Mouse (Mus musculus) hindbrain, postnatal 0 days (tissue): ENCODE measurements around the gene C1qtnf4. TPM values are rescaled to one million over a fixed set of nuclear protein-coding genes. Genes with fewer than 3 reads are reported as not detected.
A peak's percentile ranks its signal among the peaks of the same experiment; 100 is the strongest.

ENCODE experiments used
- ATAC-seq: fragments of 200-750 bp; cut with Nextera tagmentation; 2 replicates; pipeline ENCODE4 v1.8.0; 2017; ENCODE audit warnings: mild to moderate bottlenecking, moderate TSS enrichment, moderate library complexity
- DNase-seq: peaks from one replicate; pipeline ENCODE4 v3.0.0-alpha.2; 2015; ENCODE audit warnings: low spot score
- H3K27ac ChIP-seq: fragments of 300-500 bp; sonication (generic); 2 replicates; pipeline ENCODE4 v1.5.1; 2014; ENCODE audit warnings: mild to moderate bottlenecking
- H3K27me3 ChIP-seq: fragments of 300-500 bp; sonication (generic); 2 replicates; pipeline ENCODE4 v1.6.1; 2014; ENCODE audit warnings: low read length, mixed read lengths; ENCODE audit not compliant: insufficient read depth
- H3K36me3 ChIP-seq: fragments of 300-500 bp; sonication (generic); 2 replicates; pipeline ENCODE4 v1.6.1; 2014; ENCODE audit warnings: low read length, mixed read lengths; ENCODE audit not compliant: insufficient read depth
- H3K4me1 ChIP-seq: fragments of 300-500 bp; sonication (generic); 2 replicates; pipeline ENCODE4 v1.6.1; 2014; ENCODE audit warnings: antibody characterized with exemption, low read length, mixed read lengths; ENCODE audit not compliant: insufficient read depth
- H3K4me2 ChIP-seq: fragments of 300-500 bp; sonication (generic); 2 replicates; pipeline ENCODE4 v1.6.1; 2014; ENCODE audit warnings: low read depth, mild to moderate bottlenecking, low read length, moderate library complexity, mixed read lengths
- H3K4me3 ChIP-seq: fragments of 300-500 bp; sonication (generic); 2 replicates; pipeline ENCODE4 v1.5.1; 2014; ENCODE audit warnings: low read length
- H3K9ac ChIP-seq: fragments of 300-500 bp; sonication (generic); replicated peaks from 2 replicates; pipeline ENCODE4 v1.6.1; 2014; ENCODE audit warnings: mild to moderate bottlenecking, low read length, moderate library complexity, mixed read lengths
- H3K9me3 ChIP-seq: fragments of 300-500 bp; sonication (generic); 2 replicates; pipeline ENCODE4 v1.6.1; 2016; ENCODE audit warnings: low read length, mixed read lengths
- CTCF ChIP-seq: IDR thresholded peaks from 2 replicates; pipeline ENCODE4 v1.5.1; 2016; ENCODE audit warnings: antibody characterized with exemption, control low read depth, low read depth
- WGBS: fragments of 180-500 bp; shearing (Covaris S2); extraction: QIAGEN DNeasy Blood & Tissue Kit; methylation state at CpG from one replicate; pipeline ENCODE4 v1.1.7; 2014; 5-methylcytosine and 5-hydroxymethylcytosine counted together
- polyA plus RNA-seq: library from polyadenylated mRNA; unstranded; fragments of >200 nt; fragmentation: Nextera tagmentation; extraction: Ambion mirVana; gene quantifications from 2 replicates; pipeline ENCODE4 v1.2.1, GENCODE M21; 2015
- total RNA-seq: library from RNA; depleted of rRNA; stranded (reverse); fragments of >200 nt; gene quantifications from 2 replicates; pipeline ENCODE4 v1.2.3, GENCODE M21; 2014; rRNA removed

C1qtnf4 gene
- 552 and 661 TPM in 2 replicates for total RNA-seq
- 228 and 230 TPM in 2 replicates for polyA plus RNA-seq

DNA sequence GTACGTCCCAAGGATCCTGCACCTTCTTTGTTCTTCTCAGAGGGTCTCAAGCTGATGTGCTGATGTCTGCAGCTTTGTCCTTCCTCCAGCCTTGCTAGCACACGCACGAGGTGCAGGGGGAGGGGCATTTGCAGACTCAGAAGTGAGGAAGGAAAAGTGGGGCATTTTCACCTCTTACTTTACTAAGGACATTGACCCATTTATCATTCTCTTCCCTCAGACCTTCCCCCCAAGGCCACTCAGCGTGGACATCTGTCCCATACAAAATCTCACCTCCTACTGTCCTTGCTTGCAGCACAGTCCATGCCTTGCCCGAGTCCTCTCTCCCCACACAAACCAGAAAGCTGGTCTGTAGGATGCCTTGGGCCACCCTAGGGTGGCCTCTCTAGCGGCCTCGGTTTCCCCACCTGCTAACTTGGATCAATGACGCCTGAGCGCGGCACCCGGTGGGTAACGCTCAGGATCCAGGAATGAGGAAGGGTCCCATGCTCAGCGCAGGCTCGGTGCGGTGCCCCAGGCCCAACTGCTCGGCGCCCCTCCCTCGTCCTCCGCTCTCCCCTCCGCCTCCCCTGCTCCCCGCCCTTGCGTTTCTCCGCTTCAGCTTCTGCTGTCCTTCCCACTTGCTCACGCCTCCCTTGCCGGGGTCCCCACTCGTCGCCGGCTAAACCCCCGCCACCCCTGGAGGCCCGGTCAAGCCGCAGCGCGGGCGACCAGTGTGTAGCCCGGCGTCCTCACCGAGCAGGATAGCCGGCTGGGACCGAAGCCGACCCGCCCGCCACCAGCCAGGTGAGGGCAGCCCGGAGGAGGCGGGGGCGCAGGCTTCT lies at the start of gene C1qtnf4:
Gene C1qtnf4 (plus strand): TSS at position 643 of the 824 bp plus-strand sequence.
- H3K4me1 ChIP-seq: peaks cover 19% of the 10 kb centered on the region
- peak; percentile 73 for DNase-seq

DNA sequence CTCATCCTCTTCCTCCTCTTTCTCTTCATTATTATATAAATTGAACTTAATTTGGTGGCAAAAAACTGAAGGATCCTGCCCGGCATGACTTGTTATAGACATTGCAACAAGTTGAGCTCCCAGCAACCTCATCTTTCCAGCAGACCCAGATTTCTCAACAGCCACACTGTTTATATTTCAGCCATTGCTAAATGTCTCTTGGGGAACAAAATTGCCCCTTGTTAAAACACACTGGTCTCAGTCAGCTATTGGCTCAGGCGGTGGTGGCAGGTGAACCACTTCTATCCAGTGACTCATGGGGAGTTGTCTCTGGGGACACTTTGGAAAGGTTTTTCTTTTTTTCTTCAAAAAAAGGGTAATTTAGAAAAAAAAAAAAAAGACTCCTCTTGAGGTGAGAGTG lies 47.0 kb upstream of the C1qtnf4 start:
- H3K36me3 ChIP-seq: no peaks in the 10 kb centered on the region
- H3K9ac ChIP-seq: no peak overlapping the region
- H3K4me3 ChIP-seq: no peak overlapping the region
- ATAC-seq (no peak), DNase-seq (no peak)
- H3K4me1 ChIP-seq: no peaks in the 10 kb centered on the region
- no peak overlapping the region for H3K4me2 ChIP-seq
- H3K27ac ChIP-seq: no peak overlapping the region
- H3K27me3 ChIP-seq: no peaks in the 10 kb centered on the region
- whole genome bisulfite sequencing: 92% methylated on average over 2 of the region's 2 CpGs
- H3K9me3 ChIP-seq: no peaks in the 10 kb centered on the region
- no peak for TF ChIP-seq CTCF

More for the DNA sequence above, at the start of gene C1qtnf4:
- WGBS: under 1% methylated on average over 44 of the region's 45 CpGs
- H3K36me3 ChIP-seq: no peaks in the 10 kb centered on the region
- H3K4me2 ChIP-seq: peak within 1 kb of the TSS; percentile 88
- no peaks in the 10 kb centered on the region for H3K27me3 ChIP-seq
- H3K9me3 ChIP-seq: no peaks in the 10 kb centered on the region
- H3K9ac ChIP-seq: peak within 1 kb of the TSS; percentile 87
- peak within 1 kb of the TSS; percentile 94 for H3K27ac ChIP-seq
- peak; percentile 82 for ATAC-seq
- peak within 1 kb of the TSS; percentile 60 for H3K4me3 ChIP-seq
- TF ChIP-seq CTCF: no peak

DNA sequence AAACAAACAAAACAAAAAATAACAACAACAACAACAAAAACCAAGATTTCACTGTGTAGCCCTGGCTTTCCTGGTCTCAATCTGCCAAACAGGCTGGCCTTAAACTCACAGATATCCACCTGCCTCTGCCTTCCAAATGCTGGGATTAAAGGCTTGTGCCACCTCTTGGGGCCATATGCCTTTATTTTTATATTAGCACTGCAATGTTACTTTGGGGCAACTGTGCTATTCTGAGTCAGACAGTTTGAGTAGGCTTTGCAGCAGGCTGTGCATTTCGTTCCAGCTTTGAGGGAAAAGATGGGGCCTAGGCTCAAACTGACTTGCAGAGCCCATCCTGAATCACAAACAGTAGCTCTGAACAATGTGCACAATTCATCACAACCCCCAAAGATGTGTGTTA lies 42.0 kb upstream of the C1qtnf4 start:
- H3K27me3 ChIP-seq: no peaks in the 10 kb centered on the region
- 73% methylated on average over 1 of the region's 1 CpGs for WGBS
- TF ChIP-seq CTCF: no peak
- no peak overlapping the region for H3K9ac ChIP-seq
- H3K36me3 ChIP-seq: no peaks in the 10 kb centered on the region
- DNase-seq (no peak), ATAC-seq (no peak)
- no peak overlapping the region for H3K27ac ChIP-seq
- 0 out of 2 replicates have a peak, but pooled peaks cover 4% of the 10 kb centered on the region for H3K4me1 ChIP-seq
- H3K4me2 ChIP-seq: no peak overlapping the region
- H3K4me3 ChIP-seq: no peak overlapping the region
- no peaks in the 10 kb centered on the region for H3K9me3 ChIP-seq

DNA sequence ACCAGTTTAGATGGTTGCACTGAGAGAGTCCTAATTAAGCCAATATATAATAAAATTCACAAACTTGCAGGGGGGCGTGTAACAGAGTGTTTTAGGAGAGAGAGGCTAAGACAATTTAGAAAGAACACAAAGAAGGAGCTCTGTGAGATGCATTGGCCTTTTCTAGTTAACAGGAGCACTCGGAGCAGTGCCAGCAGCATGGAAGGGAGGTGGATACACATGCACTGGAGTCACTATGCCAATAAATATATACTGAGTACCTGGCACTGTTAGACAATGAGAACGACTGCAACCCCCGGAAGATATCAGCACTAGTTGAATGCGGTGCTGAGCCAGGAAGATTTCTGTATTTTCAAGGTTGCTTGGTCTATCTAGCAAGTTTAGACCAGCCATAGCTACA lies 41.4 kb upstream of the C1qtnf4 start:
- DNase-seq (no peak), ATAC-seq (no peak)
- Histone ChIP-seq H3K36me3 (no peaks in the 10 kb centered on the region), H3K4me2 (no peak overlapping the region), H3K27me3 (no peaks in the 10 kb centered on the region), H3K9ac (no peak overlapping the region), H3K9me3 (no peaks in the 10 kb centered on the region), H3K4me3 (no peak overlapping the region), H3K4me1 (0 out of 2 replicates have a peak, but pooled peaks cover 4% of the 10 kb centered on the region), H3K27ac (no peak overlapping the region)
- no peak for TF ChIP-seq CTCF
- WGBS: 73% methylated on average over 5 of the region's 5 CpGs

DNA sequence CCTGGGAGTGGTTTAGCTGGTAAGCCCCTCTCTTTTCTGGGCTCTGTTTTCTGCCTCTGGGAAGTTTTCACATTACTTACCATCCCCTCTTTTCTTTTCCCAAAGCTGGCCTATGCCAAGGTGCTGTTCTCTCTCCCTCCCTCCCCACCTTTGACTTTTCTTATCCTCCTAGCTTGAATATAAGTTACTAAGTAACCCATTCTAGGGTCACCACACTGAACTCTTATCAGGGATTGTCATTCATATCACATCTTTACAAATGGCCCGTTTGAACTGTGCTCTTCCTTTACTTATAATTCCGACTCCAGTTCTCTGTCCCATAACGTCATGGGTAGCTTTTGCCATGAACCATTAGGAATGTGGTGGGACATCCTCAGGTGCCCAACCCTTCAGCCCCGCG lies 40.4 kb upstream of the C1qtnf4 start:
- H3K9ac ChIP-seq: no peak overlapping the region
- DNase-seq (no peak), ATAC-seq (no peak)
- H3K4me3 ChIP-seq: no peak overlapping the region
- H3K4me2 ChIP-seq: no peak overlapping the region
- 0 out of 2 replicates have a peak, but pooled peaks cover 4% of the 10 kb centered on the region for H3K4me1 ChIP-seq
- 83% methylated on average over 5 of the region's 5 CpGs for WGBS
- no peak for TF ChIP-seq CTCF
- no peaks in the 10 kb centered on the region for H3K27me3 ChIP-seq
- no peak overlapping the region for H3K27ac ChIP-seq
- H3K9me3 ChIP-seq: no peaks in the 10 kb centered on the region
- H3K36me3 ChIP-seq: peaks cover 2% of the 10 kb centered on the region; the same call in 1 of the 2 replicates

DNA sequence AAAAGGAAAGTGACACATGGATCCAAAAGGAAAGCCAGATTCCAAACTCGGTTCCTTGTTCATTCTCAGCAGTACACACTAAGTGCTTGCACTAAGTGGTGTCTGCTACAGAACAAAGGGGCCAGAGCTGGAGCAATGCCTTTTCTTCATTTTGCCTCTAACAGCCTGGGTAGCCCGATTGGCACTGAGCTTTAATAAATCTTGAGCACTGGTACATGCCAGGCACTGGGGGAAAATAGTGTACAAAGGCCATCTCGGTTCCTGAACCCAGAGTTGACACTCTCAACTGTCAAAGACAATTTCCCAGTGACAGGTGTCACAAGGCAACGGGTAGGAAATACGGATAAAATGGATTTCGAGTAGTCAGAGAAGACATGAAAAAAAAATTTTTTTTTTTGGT lies 39.5 kb upstream of the C1qtnf4 start:
- H3K9me3 ChIP-seq: no peaks in the 10 kb centered on the region
- H3K9ac ChIP-seq: peak overlapping the region; percentile 93
- no peaks in the 10 kb centered on the region for H3K27me3 ChIP-seq
- 43% methylated on average over 6 of the region's 6 CpGs for WGBS
- TF ChIP-seq CTCF: no peak
- ATAC-seq (no peak), DNase-seq (peak; percentile 6)
- H3K4me2 ChIP-seq: peak overlapping the region; percentile 60
- H3K27ac ChIP-seq: peak overlapping the region; percentile 97
- peak overlapping the region; percentile 83 for H3K4me3 ChIP-seq
- peaks cover 9% of the 10 kb centered on the region; the same call in 1 of the 2 replicates for H3K36me3 ChIP-seq
- H3K4me1 ChIP-seq: 0 out of 2 replicates have a peak, but pooled peaks cover 4% of the 10 kb centered on the region

DNA sequence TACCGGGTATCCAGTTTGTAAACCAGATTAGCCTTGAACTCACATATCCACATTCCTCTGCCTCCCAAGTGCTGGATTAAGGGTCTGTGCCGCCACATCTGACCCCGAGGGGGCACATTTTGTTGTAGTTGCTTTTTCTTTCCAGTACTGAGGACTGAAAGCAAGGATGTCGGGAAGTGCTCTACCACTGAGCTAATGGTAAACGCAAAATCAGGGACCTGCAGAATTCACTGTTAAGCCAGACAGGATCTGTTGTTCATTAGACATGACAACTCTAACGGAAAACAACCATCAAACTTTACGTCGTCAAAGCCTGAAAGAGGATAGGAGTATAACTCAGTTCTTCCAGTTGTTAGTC lies 39.1 kb upstream of the C1qtnf4 start:
- H3K36me3 ChIP-seq: peaks cover 13% of the 10 kb centered on the region; the same call in 1 of the 2 replicates
- peak overlapping the region; percentile 93 for H3K9ac ChIP-seq
- H3K9me3 ChIP-seq: no peaks in the 10 kb centered on the region
- no peak; the same call in 1 of the 2 replicates for TF ChIP-seq CTCF
- ATAC-seq: peak; percentile 70
- H3K27ac ChIP-seq: peak overlapping the region; percentile 97
- WGBS: 1% methylated on average over 8 of the region's 8 CpGs
- H3K27me3 ChIP-seq: no peaks in the 10 kb centered on the region
- 0 out of 2 replicates have a peak, but pooled peaks cover 4% of the 10 kb centered on the region for H3K4me1 ChIP-seq
- peak overlapping the region; percentile 83 for H3K4me3 ChIP-seq
- peak overlapping the region; percentile 60 for H3K4me2 ChIP-seq
- no peak for DNase-seq
